Mouse (Mus musculus) liver, adult 2 months (tissue): ENCODE data around the gene Cpz.
A peak's percentile ranks its signal among the peaks of the same experiment; 100 is the strongest.

Source experiments
- CTCF ChIP-seq: fragments of 200-500 bp; IDR thresholded peaks from 2 replicates; pipeline ENCODE4 v1.5.1; 2011; ENCODE audit warnings: low read depth, low read length, control low read depth
- POLR2A ChIP-seq: fragments of 200-500 bp; IDR thresholded peaks from 2 replicates; pipeline ENCODE4 v1.6.1; 2011; ENCODE audit warnings: low read length, control low read depth; ENCODE audit not compliant: insufficient read depth; ENCODE audit errors: extremely low read depth

DNA sequence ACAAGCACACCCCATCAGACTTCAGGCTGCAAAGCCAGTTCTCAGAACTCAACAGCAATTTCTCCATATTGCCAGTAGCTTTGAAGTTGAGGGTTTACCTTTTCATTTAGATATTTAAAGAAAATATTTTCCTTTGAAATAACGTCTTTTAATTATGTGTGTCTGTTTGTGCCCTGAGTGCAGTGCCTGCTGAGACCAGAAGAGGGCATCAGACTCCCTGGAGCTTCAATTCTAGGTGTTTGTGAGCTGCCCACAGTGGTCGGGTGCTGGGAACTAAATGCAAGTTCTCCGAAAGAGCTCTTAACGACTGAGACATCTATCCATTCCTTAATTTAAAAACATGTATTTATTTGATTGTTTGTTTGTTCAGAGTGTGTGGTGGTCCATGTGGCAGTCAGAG, 65.7 kb downstream of the Cpz start:
- TF ChIP-seq CTCF (peak; percentile 36), POLR2A (no peak)
